Mouse (Mus musculus): ENCODE results near the gene Acta2. TPM values are rescaled to one million over a fixed set of nuclear protein-coding genes. Genes with fewer than 3 reads are reported as not detected.
A peak's percentile ranks its signal among the peaks of the same experiment; 100 is the strongest.
"Not testable (repeated sequence)": the region's sequence is repeated elsewhere in the genome, so short reads cannot be mapped to it uniquely, and the experiment has no call there.

The Acta2 gene
- polyA plus RNA-seq, 1 experiment from 2014 or later: 1,155 TPM

DNA sequence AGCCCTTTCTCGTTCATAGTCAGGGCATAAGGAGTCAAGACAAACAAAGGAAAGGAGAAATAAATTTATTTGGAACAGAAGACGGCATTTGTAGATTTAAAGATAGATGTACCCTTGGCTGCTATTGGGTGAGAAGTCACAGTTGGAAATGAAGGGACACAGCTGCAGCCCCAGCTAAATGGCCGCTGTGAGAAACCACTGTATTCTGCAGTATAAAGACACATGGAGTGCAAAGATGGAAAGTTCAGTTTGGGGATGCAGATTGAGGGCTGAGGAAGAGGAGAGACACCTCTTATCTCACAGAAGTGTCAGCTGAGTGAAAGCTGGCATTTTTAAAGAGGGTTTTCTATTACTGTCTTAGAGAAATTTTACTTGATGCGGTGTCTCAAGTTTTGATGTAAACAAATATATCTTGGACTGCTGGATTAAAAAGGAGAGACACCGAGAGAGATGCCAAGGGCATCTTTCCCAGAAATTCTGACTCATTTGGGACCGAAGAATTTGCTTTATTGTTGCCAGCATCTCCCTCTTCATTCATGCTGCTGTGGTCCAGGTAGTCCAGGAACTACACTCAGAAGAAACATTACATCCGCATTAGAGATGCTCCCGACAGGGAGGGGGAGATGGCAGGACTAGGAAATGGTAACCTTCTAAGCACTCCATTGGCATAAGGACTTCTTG, 48.5 kb downstream of the Acta2 start:
- Histone ChIP-seq H3K27ac (ENCODE audit: low read length) (no peak overlapping the region), H3K4me1 (ENCODE audit: control insufficient read depth, insufficient read depth, low read length) (0 out of 2 replicates have a peak, but pooled peaks cover 2% of the 10 kb centered on the region), H3K4me3 (ENCODE audit: low read length) (no peak overlapping the region), H3K9ac (ENCODE audit: low read length) (no peak overlapping the region), H3K27me3 (ENCODE audit: control insufficient read depth, insufficient read depth, low read length) (no peaks in the 10 kb centered on the region), H3K36me3 (ENCODE audit: control insufficient read depth, insufficient read depth) (no peaks in the 10 kb centered on the region), H3K9me3 (replicated peaks; ENCODE audit: control insufficient read depth, low read length) (no peaks in the 10 kb centered on the region), H3K4me2 (ENCODE audit: low read depth, low read length) (no peak overlapping the region)
- ATAC-seq (replicated peaks; ENCODE audit: extremely low read depth, insufficient read depth, low FRiP score): no peak
- WGBS: 77% methylated on average over 8 of the region's 8 CpGs

DNA sequence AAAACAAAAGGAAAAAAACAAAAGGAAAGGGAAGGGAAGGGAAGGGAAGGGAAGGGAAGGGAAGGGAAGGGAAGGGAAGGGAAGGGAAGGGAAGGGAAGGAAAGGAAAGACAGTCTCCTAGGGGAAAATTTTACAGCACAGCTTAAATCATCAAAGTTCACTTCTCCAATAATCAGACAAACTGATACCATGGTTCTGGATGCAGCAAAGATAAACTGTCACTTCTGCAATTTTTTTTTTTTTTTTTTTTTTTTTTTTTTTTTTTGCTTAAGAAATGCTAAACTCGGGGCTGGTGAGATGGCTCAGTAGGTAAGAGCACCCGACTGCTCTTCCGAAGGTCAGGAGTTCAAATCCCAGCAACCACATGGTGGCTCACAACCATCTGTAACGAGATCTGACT, 49.3 kb downstream of the Acta2 start:
- ATAC-seq (replicated peaks; ENCODE audit: extremely low read depth, insufficient read depth, low FRiP score); H3K36me3 ChIP-seq (ENCODE audit: control insufficient read depth, insufficient read depth); H3K9me3 ChIP-seq (replicated peaks; ENCODE audit: control insufficient read depth, low read length); H3K27me3 ChIP-seq (ENCODE audit: control insufficient read depth, insufficient read depth, low read length); H3K4me1 ChIP-seq (ENCODE audit: control insufficient read depth, insufficient read depth, low read length); H3K4me3 ChIP-seq (ENCODE audit: low read length); H3K4me2 ChIP-seq (ENCODE audit: low read depth, low read length); H3K27ac ChIP-seq (ENCODE audit: low read length); H3K9ac ChIP-seq (ENCODE audit: low read length): not testable (repeated sequence)
- WGBS: 76% methylated on average over 3 of the region's 4 CpGs

DNA sequence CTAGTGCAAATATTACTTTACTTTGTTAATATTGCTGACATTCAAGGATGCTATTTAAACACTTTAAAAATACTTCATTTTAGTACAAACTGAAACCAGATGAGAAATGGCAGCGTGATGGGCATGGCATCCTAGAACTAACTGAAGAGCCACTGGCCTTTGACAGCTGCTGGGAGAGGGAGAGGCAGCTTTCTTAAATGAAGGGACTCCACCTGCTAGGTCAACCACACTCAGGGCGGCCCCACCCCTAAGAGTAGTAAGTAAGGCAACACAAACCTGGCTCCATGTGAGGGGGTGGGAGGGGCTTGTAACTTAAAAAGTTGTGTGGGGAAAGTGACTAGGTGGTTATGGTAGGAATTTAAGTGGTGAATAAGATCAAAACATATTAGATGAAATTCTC, 52.7 kb downstream of the Acta2 start:
- H3K4me2 ChIP-seq (ENCODE audit: low read depth, low read length): no peak overlapping the region
- no peaks in the 10 kb centered on the region for H3K4me1 ChIP-seq (ENCODE audit: control insufficient read depth, insufficient read depth, low read length)
- H3K9me3 ChIP-seq (replicated peaks; ENCODE audit: control insufficient read depth, low read length): no peaks in the 10 kb centered on the region
- no peak overlapping the region for H3K9ac ChIP-seq (ENCODE audit: low read length)
- ATAC-seq (replicated peaks; ENCODE audit: extremely low read depth, insufficient read depth, low FRiP score): no peak
- H3K4me3 ChIP-seq (ENCODE audit: low read length): no peak overlapping the region
- 77% methylated on average over 2 of the region's 2 CpGs for WGBS
- H3K36me3 ChIP-seq (ENCODE audit: control insufficient read depth, insufficient read depth): no peaks in the 10 kb centered on the region
- no peaks in the 10 kb centered on the region for H3K27me3 ChIP-seq (ENCODE audit: control insufficient read depth, insufficient read depth, low read length)
- no peak overlapping the region for H3K27ac ChIP-seq (ENCODE audit: low read length)

DNA sequence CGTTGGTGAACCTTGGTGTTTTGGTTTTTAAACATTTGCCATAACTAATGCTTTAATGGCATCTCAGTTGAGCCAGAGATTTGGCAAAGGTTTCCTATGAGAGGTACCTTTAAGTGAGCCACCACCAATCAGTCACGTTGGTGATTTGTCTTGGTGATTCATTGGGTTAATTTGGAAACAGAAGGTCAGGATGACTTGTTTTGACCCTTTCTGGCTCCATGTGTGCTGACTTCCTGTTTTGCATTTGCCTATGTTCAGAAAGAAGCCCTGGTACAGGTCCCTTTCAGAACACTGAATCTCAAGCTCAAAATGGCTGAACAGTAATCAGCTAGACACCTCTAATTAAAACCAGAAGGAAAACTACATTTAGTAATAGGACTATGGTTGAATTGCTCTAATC, 55.9 kb downstream of the Acta2 start:
- no peak overlapping the region for H3K9ac ChIP-seq (ENCODE audit: low read length)
- H3K27ac ChIP-seq (ENCODE audit: low read length): no peak overlapping the region
- WGBS: 71% methylated on average over 2 of the region's 2 CpGs
- H3K4me3 ChIP-seq (ENCODE audit: low read length): no peak overlapping the region
- H3K9me3 ChIP-seq (replicated peaks; ENCODE audit: control insufficient read depth, low read length): no peaks in the 10 kb centered on the region
- no peaks in the 10 kb centered on the region for H3K4me1 ChIP-seq (ENCODE audit: control insufficient read depth, insufficient read depth, low read length)
- ATAC-seq (replicated peaks; ENCODE audit: extremely low read depth, insufficient read depth, low FRiP score): no peak
- no peaks in the 10 kb centered on the region for H3K36me3 ChIP-seq (ENCODE audit: control insufficient read depth, insufficient read depth)
- H3K27me3 ChIP-seq (ENCODE audit: control insufficient read depth, insufficient read depth, low read length): no peaks in the 10 kb centered on the region
- H3K4me2 ChIP-seq (ENCODE audit: low read depth, low read length): no peak overlapping the region

DNA sequence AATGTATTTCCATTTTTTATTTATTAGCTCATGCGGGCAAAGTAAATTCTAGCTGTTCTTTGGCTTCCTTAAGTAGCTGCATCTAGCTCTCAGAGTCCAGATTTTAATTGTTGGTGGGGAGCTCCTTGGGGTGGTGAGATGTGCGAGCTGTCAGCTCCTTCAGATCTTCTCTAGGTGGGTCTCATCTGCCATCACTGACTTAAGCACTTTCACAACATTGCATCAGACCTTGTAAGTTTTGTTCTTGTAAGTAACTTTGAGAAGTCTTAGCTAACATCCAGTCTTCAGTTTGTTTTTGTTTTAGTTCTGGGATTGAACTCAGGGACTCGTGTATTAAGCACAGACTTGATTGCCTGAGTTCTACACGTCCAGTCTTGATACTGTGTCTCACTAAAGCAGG, 56.5 kb downstream of the Acta2 start:
- H3K27me3 ChIP-seq (ENCODE audit: control insufficient read depth, insufficient read depth, low read length): no peaks in the 10 kb centered on the region
- H3K27ac ChIP-seq (ENCODE audit: low read length): no peak overlapping the region
- no peaks in the 10 kb centered on the region for H3K4me1 ChIP-seq (ENCODE audit: control insufficient read depth, insufficient read depth, low read length)
- H3K9ac ChIP-seq (ENCODE audit: low read length): no peak overlapping the region
- no peaks in the 10 kb centered on the region for H3K36me3 ChIP-seq (ENCODE audit: control insufficient read depth, insufficient read depth)
- no peak overlapping the region for H3K4me2 ChIP-seq (ENCODE audit: low read depth, low read length)
- no peak overlapping the region for H3K4me3 ChIP-seq (ENCODE audit: low read length)
- ATAC-seq (replicated peaks; ENCODE audit: extremely low read depth, insufficient read depth, low FRiP score): no peak
- 81% methylated on average over 4 of the region's 4 CpGs for WGBS
- no peaks in the 10 kb centered on the region for H3K9me3 ChIP-seq (replicated peaks; ENCODE audit: control insufficient read depth, low read length)

DNA sequence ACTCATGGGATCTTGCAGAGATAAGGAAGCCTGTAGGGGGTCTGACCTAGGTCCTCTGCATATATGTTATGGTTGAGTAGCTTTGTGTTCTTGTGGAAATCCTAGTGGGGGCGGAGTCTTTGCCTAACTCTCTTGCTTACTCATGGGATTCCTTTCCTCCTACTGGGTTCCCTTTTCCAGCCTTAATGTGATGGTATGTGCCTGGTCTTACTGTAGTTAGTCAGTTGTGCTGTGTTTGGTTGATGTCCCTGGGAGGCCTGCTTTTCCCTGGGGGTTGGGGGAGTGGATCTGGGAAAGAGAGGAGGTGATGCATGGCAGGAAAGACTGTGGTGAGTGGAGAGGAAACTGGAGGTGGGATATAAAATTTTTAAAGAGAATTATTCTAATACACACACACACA, 57.3 kb downstream of the Acta2 start:
- no peaks in the 10 kb centered on the region for H3K9me3 ChIP-seq (replicated peaks; ENCODE audit: control insufficient read depth, low read length)
- no peak for ATAC-seq (replicated peaks; ENCODE audit: extremely low read depth, insufficient read depth, low FRiP score)
- H3K4me3 ChIP-seq (ENCODE audit: low read length): no peak overlapping the region
- H3K9ac ChIP-seq (ENCODE audit: low read length): no peak overlapping the region
- H3K4me1 ChIP-seq (ENCODE audit: control insufficient read depth, insufficient read depth, low read length): 0 out of 2 replicates have a peak, but pooled peaks cover 2% of the 10 kb centered on the region
- WGBS: 95% methylated on average over 1 of the region's 1 CpGs
- H3K36me3 ChIP-seq (ENCODE audit: control insufficient read depth, insufficient read depth): no peaks in the 10 kb centered on the region
- no peak overlapping the region for H3K27ac ChIP-seq (ENCODE audit: low read length)
- H3K4me2 ChIP-seq (ENCODE audit: low read depth, low read length): no peak overlapping the region
- no peaks in the 10 kb centered on the region for H3K27me3 ChIP-seq (ENCODE audit: control insufficient read depth, insufficient read depth, low read length)

DNA sequence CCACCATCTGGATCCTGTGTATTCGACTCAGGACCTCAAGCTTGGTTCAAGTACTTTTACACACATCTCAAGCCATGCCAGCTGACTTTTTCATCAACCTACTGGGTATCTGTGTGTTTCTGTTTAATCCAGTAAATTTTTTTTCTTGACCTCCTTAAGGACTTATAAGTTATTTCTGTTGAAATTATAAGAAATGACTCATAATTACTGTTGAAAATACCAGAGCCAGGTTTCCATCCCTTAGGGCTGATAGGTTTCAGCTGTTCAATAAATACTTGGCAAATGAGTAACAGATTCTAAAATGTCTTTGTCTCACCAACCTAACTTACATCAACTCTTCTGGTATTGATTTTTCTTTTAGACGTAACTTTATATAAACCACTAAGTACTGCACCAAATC, 60.4 kb downstream of the Acta2 start:
- 76% methylated on average over 2 of the region's 2 CpGs for WGBS
- H3K27ac ChIP-seq (ENCODE audit: low read length): no peak overlapping the region

DNA sequence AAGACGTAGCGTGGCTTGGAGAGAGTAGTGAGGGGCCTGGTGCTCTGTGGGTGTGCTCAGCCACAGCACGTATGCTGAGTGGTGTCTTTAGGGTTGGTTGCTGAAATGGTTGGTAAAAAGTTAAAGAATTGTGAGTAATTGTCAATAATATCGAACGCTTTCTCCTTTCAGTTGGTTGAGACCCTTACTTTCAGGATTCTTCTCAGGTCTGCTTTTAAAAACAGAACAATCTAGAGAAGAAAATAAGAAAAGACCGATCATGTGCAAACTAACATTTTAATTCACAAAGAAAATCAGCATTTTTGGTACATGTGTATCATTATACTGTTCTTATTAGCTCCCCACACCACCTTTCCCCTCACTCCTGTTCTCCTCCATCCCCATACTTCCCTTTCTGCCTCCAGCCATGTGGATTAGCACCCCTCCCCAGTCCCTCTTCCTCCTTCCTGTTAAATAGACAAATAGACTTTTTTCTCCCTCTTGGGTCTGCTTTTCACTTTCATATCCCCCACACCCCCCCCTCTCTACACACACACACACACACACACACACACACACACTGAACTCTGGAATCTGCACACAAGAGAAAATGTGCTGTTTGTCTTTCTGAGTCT, 61.2 kb downstream of the Acta2 start:
- no peak for ATAC-seq (replicated peaks; ENCODE audit: extremely low read depth, insufficient read depth, low FRiP score)
- Histone ChIP-seq H3K27ac (ENCODE audit: low read length) (no peak overlapping the region), H3K9ac (ENCODE audit: low read length) (no peak overlapping the region), H3K4me1 (ENCODE audit: control insufficient read depth, insufficient read depth, low read length) (0 out of 2 replicates have a peak, but pooled peaks cover 5% of the 10 kb centered on the region), H3K27me3 (ENCODE audit: control insufficient read depth, insufficient read depth, low read length) (no peaks in the 10 kb centered on the region), H3K4me3 (ENCODE audit: low read length) (no peak overlapping the region), H3K36me3 (ENCODE audit: control insufficient read depth, insufficient read depth) (no peaks in the 10 kb centered on the region), H3K9me3 (replicated peaks; ENCODE audit: control insufficient read depth, low read length) (no peaks in the 10 kb centered on the region), H3K4me2 (ENCODE audit: low read depth, low read length) (peak overlapping the region; percentile 67; the same call in 1 of the 2 replicates)
- WGBS: 90% methylated on average over 6 of the region's 6 CpGs

More for the DNA sequence above, 60.4 kb downstream of the Acta2 start:
- no peak for ATAC-seq (replicated peaks; ENCODE audit: extremely low read depth, insufficient read depth, low FRiP score)
- H3K36me3 ChIP-seq (ENCODE audit: control insufficient read depth, insufficient read depth): no peaks in the 10 kb centered on the region
- H3K9me3 ChIP-seq (replicated peaks; ENCODE audit: control insufficient read depth, low read length): no peaks in the 10 kb centered on the region
- H3K27me3 ChIP-seq (ENCODE audit: control insufficient read depth, insufficient read depth, low read length): no peaks in the 10 kb centered on the region
- H3K4me1 ChIP-seq (ENCODE audit: control insufficient read depth, insufficient read depth, low read length): 0 out of 2 replicates have a peak, but pooled peaks cover 5% of the 10 kb centered on the region
- no peak overlapping the region for H3K4me2 ChIP-seq (ENCODE audit: low read depth, low read length)
- H3K4me3 ChIP-seq (ENCODE audit: low read length): no peak overlapping the region
- no peak overlapping the region for H3K9ac ChIP-seq (ENCODE audit: low read length)

DNA sequence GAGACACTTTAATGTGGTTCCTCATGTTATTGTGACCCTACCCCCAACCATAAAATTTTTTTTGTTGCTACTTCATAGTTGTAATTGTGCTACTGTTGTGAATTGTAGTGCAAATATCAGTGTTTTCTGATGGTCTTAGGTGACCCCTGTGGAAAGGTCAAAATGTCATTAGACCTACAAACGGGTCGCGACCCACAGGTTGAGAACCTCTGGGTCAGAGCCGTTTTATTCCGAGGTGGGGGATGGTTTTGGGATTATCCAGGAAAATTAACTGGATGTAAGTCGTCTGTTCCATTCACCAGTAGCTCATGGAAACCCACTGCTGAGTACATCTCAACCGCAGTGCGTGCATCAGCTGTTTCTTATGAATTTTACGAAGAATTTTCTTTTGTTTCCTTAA, 61.7 kb downstream of the Acta2 start:
- 72% methylated on average over 9 of the region's 9 CpGs for WGBS
- Histone ChIP-seq H3K36me3 (ENCODE audit: control insufficient read depth, insufficient read depth) (no peaks in the 10 kb centered on the region), H3K4me1 (ENCODE audit: control insufficient read depth, insufficient read depth, low read length) (0 out of 2 replicates have a peak, but pooled peaks cover 5% of the 10 kb centered on the region), H3K9ac (ENCODE audit: low read length) (peak overlapping the region; percentile 72; the same call in 1 of the 2 replicates), H3K27ac (ENCODE audit: low read length) (no peak overlapping the region), H3K9me3 (replicated peaks; ENCODE audit: control insufficient read depth, low read length) (no peaks in the 10 kb centered on the region), H3K4me3 (ENCODE audit: low read length) (peak overlapping the region; percentile 63), H3K4me2 (ENCODE audit: low read depth, low read length) (peak overlapping the region; percentile 67), H3K27me3 (ENCODE audit: control insufficient read depth, insufficient read depth, low read length) (no peaks in the 10 kb centered on the region)
- no peak for ATAC-seq (replicated peaks; ENCODE audit: extremely low read depth, insufficient read depth, low FRiP score)
